Mouse (Mus musculus) adrenal gland, adult 2 months (tissue): ENCODE measurements around the gene Eif4ebp2. TPM values are rescaled to one million over a fixed set of nuclear protein-coding genes. Genes with fewer than 3 reads are reported as not detected.

Source experiments
- DNase-seq: peaks from one replicate; pipeline ENCODE4 v3.0.0; 2021
- polyA plus RNA-seq: library from polyadenylated mRNA; depleted of rRNA; stranded (reverse); fragments of >200 nt; gene quantifications from 2 replicates; pipeline ENCODE4 v1.2.3, GENCODE M21; 2012; rRNA removed
- total RNA-seq, 2 experiments: library from RNA; stranded (reverse); gene quantifications; 2 replicates each; pipeline ENCODE4 v1.2.3; 2021

Gene Eif4ebp2
- total and polyA plus RNA-seq, 3 experiments, result 88.7 to 96.2 (median 94.9) TPM

- DNase-seq, result peak; percentile 90
Measured at GRCm38 (mm10) chr10:61383021-61383714, 69.3 kb downstream of the Eif4ebp2 start, which contains the start of gene Pald1. Gene Pald1, minus strand, starts transcription at chr10:61383530.

- DNase-seq, result peak; percentile 33
Measured at GRCm38 (mm10) chr10:61382281-61382731, 70.2 kb downstream of the Eif4ebp2 start.

GRCm38 (mm10) chr10:61381823-61382222, 70.6 kb downstream of the Eif4ebp2 start:
- no peak for DNase-seq

GRCm38 (mm10) chr10:61380186-61380585, 72.3 kb downstream of the Eif4ebp2 start:
- DNase-seq, result peak; percentile 41

GRCm38 (mm10) chr10:61379340-61380040, 73.0 kb downstream of the Eif4ebp2 start:
- DNase-seq, result no peak

GRCm38 (mm10) chr10:61378698-61379097, 73.8 kb downstream of the Eif4ebp2 start:
- DNase-seq, result no peak

Other genes with a start within 250 kb of the Eif4ebp2 start
- gene Adamts14, start 179.2 kb downstream of the Eif4ebp2 start, total RNA-seq, result 1 to 10 TPM; 2.1 TPM
- 2.9 and 3.2 TPM in 2 replicates for gene Adamts14, start 179.2 kb downstream of the Eif4ebp2 start, polyA plus RNA-seq
- gene Prf1, start 154.8 kb downstream of the Eif4ebp2 start, total RNA-seq, result under 1 TPM; 0.17 to 0.24 TPM
- gene Prf1, start 154.8 kb downstream of the Eif4ebp2 start, polyA plus RNA-seq, result 0.39 and 0.48 TPM in 2 replicates
- gene Pald1, start 69.1 kb downstream of the Eif4ebp2 start, total RNA-seq, result 10 to 100 TPM; 18.5 to 26.6 TPM
- 17.7 and 22.8 TPM in 2 replicates for gene Pald1, start 69.1 kb downstream of the Eif4ebp2 start, polyA plus RNA-seq
- gene Nodal, start 34.7 kb downstream of the Eif4ebp2 start, total RNA-seq, result not detected
- gene Nodal, start 34.7 kb downstream of the Eif4ebp2 start, polyA plus RNA-seq, result 0.04 TPM in 1 of 2 replicates, not detected in the other
- 10 to 100 TPM; 15.9 to 17.8 TPM for gene Lrrc20, start 23.1 kb upstream of the Eif4ebp2 start, total RNA-seq
- 17.5 and 21.7 TPM in 2 replicates for gene Lrrc20, start 23.1 kb upstream of the Eif4ebp2 start, polyA plus RNA-seq
- under 1 TPM; 0.12 to 0.73 TPM for gene Npffr1, start 142.8 kb upstream of the Eif4ebp2 start, total RNA-seq
- gene Npffr1, start 142.8 kb upstream of the Eif4ebp2 start, polyA plus RNA-seq, result 0.18 and 0.37 TPM in 2 replicates
- 100 to 1,000 TPM; 146 to 317 TPM for gene Ppa1, start 195.9 kb upstream of the Eif4ebp2 start, total RNA-seq
- 26.4 and 29.9 TPM in 2 replicates for gene Ppa1, start 195.9 kb upstream of the Eif4ebp2 start, polyA plus RNA-seq
- gene Sar1a, start 227.6 kb upstream of the Eif4ebp2 start, total RNA-seq, result 100 to 1,000 TPM; 199 to 205 TPM
- gene Sar1a, start 227.6 kb upstream of the Eif4ebp2 start, polyA plus RNA-seq, result 113 and 119 TPM in 2 replicates
- 100 to 1,000 TPM in 1 of 2 experiments, 10 to 100 TPM in 1; 85.9 to 147 TPM for gene Tysnd1, start 242.9 kb upstream of the Eif4ebp2 start, total RNA-seq
- 548 and 593 TPM in 2 replicates for gene Tysnd1, start 242.9 kb upstream of the Eif4ebp2 start, polyA plus RNA-seq